Mouse (Mus musculus) fat pad, adult 2 months (tissue): Measurements from ENCODE around the gene Klrb1b.

Source experiments
- DNase-seq: peaks from one replicate; pipeline ENCODE4 v3.0.0-alpha.2; 2011; ENCODE audit warnings: low read depth, low spot score; ENCODE audit errors: extremely low read depth

Gene Klrb1b

GRCm38 (mm10) chr6:128826132-128826531 lies at the start of gene Klrb1b, which contains the start of gene Gm44511:
Klrb1b (minus strand) TSS chr6:128826331.
Gm44511 (minus strand) TSS chr6:128826315.
- DNase-seq = no peak

- no peak for DNase-seq
Observed at GRCm38 (mm10) chr6:128871910-128872610, 45.9 kb upstream of the Klrb1b start.

- no peak for DNase-seq
Observed at GRCm38 (mm10) chr6:128868861-128869260, 42.7 kb upstream of the Klrb1b start.

GRCm38 (mm10) chr6:128857976-128858375 lies 31.8 kb upstream of the Klrb1b start:
- DNase-seq = no peak

GRCm38 (mm10) chr6:128856250-128856649 lies 30.1 kb upstream of the Klrb1b start:
- no peak for DNase-seq

GRCm38 (mm10) chr6:128855477-128855876 lies 29.3 kb upstream of the Klrb1b start:
- DNase-seq = no peak

- no peak for DNase-seq
Observed at GRCm38 (mm10) chr6:128854895-128855294, 28.8 kb upstream of the Klrb1b start.

- DNase-seq = no peak
Observed at GRCm38 (mm10) chr6:128854024-128854820, 28.1 kb upstream of the Klrb1b start.

GRCm38 (mm10) chr6:128852766-128853165 lies 26.6 kb upstream of the Klrb1b start:
- no peak for DNase-seq

GRCm38 (mm10) chr6:128851151-128851550 lies 25.0 kb upstream of the Klrb1b start:
- no peak for DNase-seq

GRCm38 (mm10) chr6:128850671-128851070 lies 24.5 kb upstream of the Klrb1b start:
- DNase-seq = no peak

GRCm38 (mm10) chr6:128849902-128850301 lies 23.8 kb upstream of the Klrb1b start:
- DNase-seq = no peak

- no peak for DNase-seq
Observed at GRCm38 (mm10) chr6:128847401-128847800, 21.3 kb upstream of the Klrb1b start.

- no peak for DNase-seq
Observed at GRCm38 (mm10) chr6:128845998-128846542, 19.9 kb upstream of the Klrb1b start.

GRCm38 (mm10) chr6:128845319-128845979 lies 19.3 kb upstream of the Klrb1b start:
- no peak for DNase-seq

- DNase-seq = no peak
Observed at GRCm38 (mm10) chr6:128844586-128845080, 18.5 kb upstream of the Klrb1b start.

- DNase-seq = no peak
Observed at GRCm38 (mm10) chr6:128844131-128844530, 18.0 kb upstream of the Klrb1b start.

GRCm38 (mm10) chr6:128843479-128843992 lies 17.4 kb upstream of the Klrb1b start:
- no peak for DNase-seq

- DNase-seq = no peak
Observed at GRCm38 (mm10) chr6:128842945-128843478, 16.9 kb upstream of the Klrb1b start.

- no peak for DNase-seq
Observed at GRCm38 (mm10) chr6:128842356-128842944, 16.3 kb upstream of the Klrb1b start.
